Mouse (Mus musculus) CH12.LX (cell line): ENCODE results near the gene Utp11. TPM values are rescaled to one million over a fixed set of nuclear protein-coding genes. Genes with fewer than 3 reads are reported as not detected.

Experiments used
- DNase-seq: peaks from one replicate; pipeline ENCODE4 v3.0.0-alpha.2; 2013; ENCODE audit errors: extremely low read depth
- H3K27ac ChIP-seq: 2 replicates; pipeline ENCODE4 v1.5.1; 2012; ENCODE audit warnings: low read depth, mild to moderate bottlenecking, control low read depth, moderate library complexity; ENCODE audit not compliant: insufficient read depth
- H3K27me3 ChIP-seq: replicated peaks from 2 replicates; pipeline ENCODE3; 2012; ENCODE audit warnings: inconsistent platforms
- H3K36me3 ChIP-seq, 2 experiments: replicated peaks in 1 of 2; 2 replicates each; pipeline versions ENCODE3 to v1.6.1; 2012; ENCODE audit warnings: inconsistent platforms in 1 of 2, low read length in 1 of 2, mild to moderate bottlenecking in 1 of 2, mixed read lengths in 1 of 2, moderate library complexity in 1 of 2; ENCODE audit not compliant: control insufficient read depth in 1 of 2, insufficient read depth in 1 of 2
- H3K4me1 ChIP-seq, 2 experiments: 2 replicates each; pipeline ENCODE4 v1.6.1; 2012; ENCODE audit warnings: inconsistent platforms in 1 of 2, moderate library complexity in 1 of 2; ENCODE audit not compliant: insufficient read depth in 2 of 2, control insufficient read depth in 1 of 2
- H3K4me2 ChIP-seq: 2 replicates; pipeline ENCODE4 v1.6.1; 2012; ENCODE audit warnings: low read depth, mild to moderate bottlenecking, control low read depth; ENCODE audit not compliant: poor library complexity, insufficient read depth, severe bottlenecking
- H3K4me3 ChIP-seq, 3 experiments: fragments of 150-350 bp in 1 of 3; sonication (generic) in 1 of 3; replicated peaks in 1 of 3; 2 replicates each; pipeline versions ENCODE3 to v1.5.1; 2011 to 2012; ENCODE audit warnings: low read depth in 2 of 3, low read length in 2 of 3, mild to moderate bottlenecking in 2 of 3, moderate library complexity in 2 of 3, control low read depth in 1 of 3, improper control_type of control experiment in 1 of 3, inconsistent platforms in 1 of 3, mixed read lengths in 1 of 3; ENCODE audit not compliant: poor library complexity in 1 of 3
- H3K79me2 ChIP-seq: replicated peaks from 2 replicates; pipeline ENCODE4 v1.6.1; 2012; ENCODE audit warnings: mild to moderate bottlenecking, moderate library complexity; ENCODE audit not compliant: control insufficient read depth, poor library complexity, insufficient read depth, severe bottlenecking; ENCODE audit errors: extremely low read depth
- H3K9ac ChIP-seq: 2 replicates; pipeline ENCODE4 v1.6.1; 2012; ENCODE audit warnings: low read depth, mild to moderate bottlenecking, control low read depth, moderate library complexity; ENCODE audit not compliant: insufficient read depth
- H3K9me3 ChIP-seq: replicated peaks from 2 replicates; pipeline ENCODE3; 2012; ENCODE audit warnings: low read length, inconsistent platforms, mixed read lengths
- CTCF ChIP-seq, 2 experiments: IDR thresholded peaks in 1 of 2; conservative IDR thresholded peaks in 1 of 2; 2 replicates each; pipeline ENCODE4 v1.5.1; 2011 to 2012; ENCODE audit warnings: low read depth in 2 of 2, low read length in 2 of 2, improper control_type of control experiment in 1 of 2, inconsistent platforms in 1 of 2, mild to moderate bottlenecking in 1 of 2, moderate library complexity in 1 of 2
- E2F4 ChIP-seq: IDR thresholded peaks from 2 replicates; pipeline ENCODE4 v1.6.1; 2011; ENCODE audit warnings: low read depth, low read length, improper control_type of control experiment; ENCODE audit not compliant: insufficient replicate concordance
- ELF1 ChIP-seq: IDR thresholded peaks from 2 replicates; pipeline ENCODE4 v1.6.1; 2014; ENCODE audit warnings: low read depth, mild to moderate bottlenecking, inconsistent platforms, low read length, improper control_type of control experiment
- JUND ChIP-seq: conservative IDR thresholded peaks from 2 replicates; pipeline ENCODE4 v1.6.1; 2011; ENCODE audit warnings: low read depth, low read length, improper control_type of control experiment
- MAX ChIP-seq: IDR thresholded peaks from 2 replicates; pipeline ENCODE4 v1.6.1; 2011; ENCODE audit warnings: low read length, improper control_type of control experiment
- MEF2A ChIP-seq: IDR thresholded peaks from 2 replicates; pipeline ENCODE4 v1.6.1; 2014; ENCODE audit warnings: low read depth, mild to moderate bottlenecking, inconsistent platforms, low read length, improper control_type of control experiment, borderline replicate concordance
- MYC ChIP-seq: IDR thresholded peaks from 2 replicates; pipeline ENCODE4 v1.6.1; 2011; ENCODE audit warnings: low read depth, mild to moderate bottlenecking, improper control_type of control experiment, low read length
- NRF1 ChIP-seq: IDR thresholded peaks from 2 replicates; pipeline ENCODE4 v1.6.1; 2014; ENCODE audit warnings: low read depth, mild to moderate bottlenecking, inconsistent platforms, low read length, improper control_type of control experiment, moderate library complexity
- PAX5 ChIP-seq: IDR thresholded peaks from 2 replicates; pipeline ENCODE4 v1.6.1; 2012; ENCODE audit warnings: low read length, inconsistent platforms, mixed read lengths
- POLR2AphosphoS2 ChIP-seq: IDR thresholded peaks from 2 replicates; pipeline ENCODE4 v1.6.1; 2011; ENCODE audit warnings: low read depth, low read length, improper control_type of control experiment
- RAD21 ChIP-seq: IDR thresholded peaks from 2 replicates; pipeline ENCODE4 v1.6.1; 2011; ENCODE audit warnings: low read depth, mild to moderate bottlenecking, low read length, improper control_type of control experiment, moderate library complexity
- RCOR1 ChIP-seq: conservative IDR thresholded peaks from 2 replicates; pipeline ENCODE4 v1.6.1; 2012; ENCODE audit warnings: low read depth, mild to moderate bottlenecking, inconsistent platforms, low read length, improper control_type of control experiment
- SIN3A ChIP-seq: IDR thresholded peaks from 2 replicates; pipeline ENCODE4 v1.6.1; 2012; ENCODE audit warnings: low read length, improper control_type of control experiment, inconsistent platforms
- SMC3 ChIP-seq: IDR thresholded peaks from 2 replicates; pipeline ENCODE4 v1.6.1; 2011; ENCODE audit warnings: low read depth, low read length, improper control_type of control experiment
- TCF12 ChIP-seq: IDR thresholded peaks from 2 replicates; pipeline ENCODE4 v1.6.1; 2014; ENCODE audit warnings: low read depth, mild to moderate bottlenecking, inconsistent platforms, low read length, improper control_type of control experiment
- USF1 ChIP-seq: IDR thresholded peaks from 2 replicates; pipeline ENCODE4 v1.6.1; 2014; ENCODE audit warnings: low read depth, mild to moderate bottlenecking, inconsistent platforms, low read length, improper control_type of control experiment
- ZMIZ1 ChIP-seq: IDR thresholded peaks from 2 replicates; pipeline ENCODE4 v1.6.1; 2012; ENCODE audit warnings: low read depth, mild to moderate bottlenecking, inconsistent platforms, low read length, improper control_type of control experiment
- dilution Hi-C: fragments of 300-500 bp; cut with MboI; formaldehyde crosslinking; loops from 2 replicates; pipeline ENCODE4 v1.14.3; 2020; ENCODE audit warnings: low sequenced_read_pairs; ENCODE audit not compliant: extremely low pct_unique_long_range_greater_than_20kb, extremely low pct_ligation_motif_present
- in situ Hi-C: fragments of 300-500 bp; cut with MboI; formaldehyde crosslinking; loops from 3 replicates; pipeline ENCODE4 v1.14.3; 2019; ENCODE audit warnings: low sequenced_read_pairs, low pct_ligation_motif_present, low pct_unique_long_range_greater_than_20kb, mixed read lengths
- polyA plus RNA-seq: library from polyadenylated mRNA; unstranded; fragments of >175 nt; gene quantifications from 2 replicates; pipeline ENCODE4 v1.2.1, GENCODE M21; 2012; ENCODE audit warnings: low read depth; ENCODE audit not compliant: insufficient read length
- total RNA-seq, 2 experiments: library from RNA; depleted of rRNA; stranded (reverse); fragments of 300-350 nt in 1 of 2; fragments of >200 nt in 1 of 2; gene quantifications; 2 replicates each; pipeline ENCODE4 v1.2.3; 2012 to 2014

The Utp11 gene
- total and polyA plus RNA-seq, 3 experiments = 52.7 to 102 (median 78.1) TPM

GRCm38 (mm10) chr4:124738013-124738412, 44.6 kb upstream of the Utp11 start:
- in situ Hi-C loops (no loop called here), dilution Hi-C loops (no loop called here)
- Histone ChIP-seq H3K36me3 (peaks cover under 1 to 20% of the 10 kb centered on the region in 2 experiments), H3K79me2 (no peaks in the 10 kb centered on the region), H3K9ac (no peak overlapping the region), H3K9me3 (no peaks in the 10 kb centered on the region), H3K27ac (no peak overlapping the region), H3K4me1 (peaks cover 19 to 52% of the 10 kb centered on the region in 2 experiments), H3K4me3 (no peak overlapping the region), H3K27me3 (no peaks in the 10 kb centered on the region), H3K4me2 (no peak overlapping the region)
- peak; percentile 38 for TF ChIP-seq RAD21
- no peak for TF ChIP-seq E2F4
- peak; percentile 25 for TF ChIP-seq SMC3
- TF ChIP-seq CTCF (conservative IDR thresholded peaks at IDR 0.05 in 1 of 2, IDR thresholded peaks at IDR 0.05 in 1 of 2; ENCODE audit: low read depth in 2 of 2, low read length in 2 of 2) = peak in 1 of 2 experiments; percentile 57; a peak in 2 of 4 replicates
- no peak for TF ChIP-seq MAX
- no peak for DNase-seq

- no peak for DNase-seq
- Histone ChIP-seq H3K9ac (no peak overlapping the region), H3K4me2 (no peak overlapping the region), H3K9me3 (no peaks in the 10 kb centered on the region), H3K27me3 (no peaks in the 10 kb centered on the region), H3K4me3 (no peak overlapping the region), H3K27ac (no peak overlapping the region), H3K4me1 (peaks cover 21 to 53% of the 10 kb centered on the region in 2 experiments), H3K36me3 (peaks cover 6 to 24% of the 10 kb centered on the region in 2 experiments), H3K79me2 (no peaks in the 10 kb centered on the region)
- dilution Hi-C loops (no loop called here), in situ Hi-C loops (no loop called here)
- TF ChIP-seq MYC (no peak), TCF12 (no peak), SIN3A (no peak), USF1 (no peak), E2F4 (no peak), ELF1 (no peak), POLR2AphosphoS2 (no peak), ZMIZ1 (no peak), MEF2A (no peak), PAX5 (no peak), SMC3 (no peak), RCOR1 (no peak), RAD21 (no peak), JUND (no peak), NRF1 (no peak)
Measured at GRCm38 (mm10) chr4:124737486-124737885, 44.1 kb upstream of the Utp11 start.
